Mouse (Mus musculus) lung, postnatal 0 days (tissue): Measurements from ENCODE around the gene Kcnh1. TPM values are rescaled to one million over a fixed set of nuclear protein-coding genes. Genes with fewer than 3 reads are reported as not detected.

ENCODE experiments used
- ATAC-seq: fragments of 200-750 bp; cut with Nextera tagmentation; 2 replicates; pipeline ENCODE4 v1.8.0; 2017; ENCODE audit warnings: moderate library complexity
- DNase-seq: peaks from one replicate; pipeline ENCODE4 v3.0.0-alpha.2; 2016; ENCODE audit warnings: low spot score
- H3K27ac ChIP-seq: fragments of 300-500 bp; sonication (generic); 2 replicates; pipeline ENCODE4 v1.5.1; 2014; ENCODE audit warnings: antibody characterized with exemption, mild to moderate bottlenecking, low read length, mixed read lengths
- H3K27me3 ChIP-seq: fragments of 300-500 bp; sonication (generic); replicated peaks from 2 replicates; pipeline ENCODE4 v1.6.1; 2014; ENCODE audit warnings: low read length, mixed read lengths; ENCODE audit not compliant: insufficient read depth
- H3K36me3 ChIP-seq: fragments of 300-500 bp; sonication (generic); 2 replicates; pipeline ENCODE4 v1.6.1; 2014; ENCODE audit warnings: low read length, mixed read lengths; ENCODE audit not compliant: insufficient read depth
- H3K4me1 ChIP-seq: fragments of 300-500 bp; sonication (generic); 2 replicates; pipeline ENCODE4 v1.6.1; 2014; ENCODE audit warnings: antibody characterized with exemption, low read depth, low read length, mixed read lengths; ENCODE audit not compliant: insufficient read depth
- H3K4me2 ChIP-seq: fragments of 300-500 bp; sonication (generic); replicated peaks from 2 replicates; pipeline ENCODE4 v1.6.1; 2014; ENCODE audit warnings: low read depth, mild to moderate bottlenecking, low read length, moderate library complexity, mixed read lengths
- H3K4me3 ChIP-seq: fragments of 300-500 bp; sonication (generic); 2 replicates; pipeline ENCODE4 v1.5.1; 2014; ENCODE audit warnings: low read depth, low read length
- H3K9ac ChIP-seq: fragments of 300-500 bp; sonication (generic); replicated peaks from 2 replicates; pipeline ENCODE4 v1.6.1; 2014; ENCODE audit warnings: low read depth, mild to moderate bottlenecking
- H3K9me3 ChIP-seq: fragments of 300-500 bp; sonication (generic); 2 replicates; pipeline ENCODE4 v1.6.1; 2016; ENCODE audit warnings: low read length, mixed read lengths
- CTCF ChIP-seq: IDR thresholded peaks from 2 replicates; pipeline ENCODE4 v1.5.1; 2016; ENCODE audit warnings: antibody characterized with exemption, mild to moderate bottlenecking
- EP300 ChIP-seq: IDR thresholded peaks from 2 replicates; pipeline ENCODE4 v1.6.1; 2016; ENCODE audit warnings: antibody characterized with exemption, mild to moderate bottlenecking, control low read depth
- WGBS: fragments of 180-500 bp; shearing (Covaris S2); extraction: QIAGEN DNeasy Blood & Tissue Kit; methylation state at CpG from one replicate; pipeline ENCODE4 v1.1.7; 2014; 5-methylcytosine and 5-hydroxymethylcytosine counted together
- polyA plus RNA-seq: library from polyadenylated mRNA; unstranded; fragments of >200 nt; fragmentation: Nextera tagmentation; extraction: Ambion mirVana; gene quantifications from 2 replicates; pipeline ENCODE4 v1.2.1, GENCODE M21; 2015

The Kcnh1 gene
- polyA plus RNA-seq, 1 experiment from 2014 or later, result 4.4 TPM

GRCm38 (mm10) chr1:192207956-192208355 is 17.4 kb downstream of the Kcnh1 start:
- no peaks in the 10 kb centered on the region for H3K9me3 ChIP-seq
- no peaks in the 10 kb centered on the region for H3K27me3 ChIP-seq
- no peak overlapping the region for H3K27ac ChIP-seq
- H3K36me3 ChIP-seq, result no peaks in the 10 kb centered on the region
- H3K4me3 ChIP-seq, result no peak overlapping the region
- H3K4me2 ChIP-seq, result no peak overlapping the region
- H3K4me1 ChIP-seq, result no peaks in the 10 kb centered on the region
- H3K9ac ChIP-seq, result no peak overlapping the region
- no peak for ATAC-seq
- DNase-seq, result no peak
- WGBS, result 55% methylated on average over 5 of the region's 5 CpGs
- TF ChIP-seq EP300 (no peak), CTCF (peak; percentile 9; the same call in 1 of the 2 replicates)

GRCm38 (mm10) chr1:192212448-192212847 is 21.9 kb downstream of the Kcnh1 start:
- H3K4me1 ChIP-seq, result no peaks in the 10 kb centered on the region
- no peak overlapping the region for H3K9ac ChIP-seq
- DNase-seq (no peak), ATAC-seq (no peak)
- H3K36me3 ChIP-seq, result no peaks in the 10 kb centered on the region
- WGBS, result 46% methylated on average over 2 of the region's 2 CpGs
- no peaks in the 10 kb centered on the region for H3K27me3 ChIP-seq
- H3K4me3 ChIP-seq, result no peak overlapping the region
- H3K27ac ChIP-seq, result no peak overlapping the region
- TF ChIP-seq CTCF (no peak), EP300 (no peak)
- H3K9me3 ChIP-seq, result no peaks in the 10 kb centered on the region
- no peak overlapping the region for H3K4me2 ChIP-seq

GRCm38 (mm10) chr1:192214666-192215065 is 24.1 kb downstream of the Kcnh1 start:
- no peak for TF ChIP-seq EP300
- no peak for TF ChIP-seq CTCF
- H3K27ac ChIP-seq, result no peak overlapping the region

GRCm38 (mm10) chr1:192220156-192220555 is 29.6 kb downstream of the Kcnh1 start:
- H3K9ac ChIP-seq, result no peak overlapping the region
- no peak for TF ChIP-seq CTCF
- no peak for TF ChIP-seq EP300
- no peaks in the 10 kb centered on the region for H3K36me3 ChIP-seq
- H3K27ac ChIP-seq, result no peak overlapping the region
- DNase-seq (no peak), ATAC-seq (no peak)
- no peaks in the 10 kb centered on the region for H3K9me3 ChIP-seq
- H3K4me1 ChIP-seq, result no peaks in the 10 kb centered on the region
- no peaks in the 10 kb centered on the region for H3K27me3 ChIP-seq
- 71% methylated on average over 2 of the region's 2 CpGs for WGBS
- H3K4me2 ChIP-seq, result no peak overlapping the region
- H3K4me3 ChIP-seq, result no peak overlapping the region

More at GRCm38 (mm10) chr1:192214666-192215065, 24.1 kb downstream of the Kcnh1 start:
- DNase-seq, result no peak
- no peak for ATAC-seq
- no peak overlapping the region for H3K4me3 ChIP-seq
- H3K36me3 ChIP-seq, result no peaks in the 10 kb centered on the region
- no peaks in the 10 kb centered on the region for H3K9me3 ChIP-seq
- H3K9ac ChIP-seq, result no peak overlapping the region
- H3K4me1 ChIP-seq, result no peaks in the 10 kb centered on the region
- H3K4me2 ChIP-seq, result no peak overlapping the region
- 96% methylated on average over 4 of the region's 4 CpGs for WGBS
- no peaks in the 10 kb centered on the region for H3K27me3 ChIP-seq

GRCm38 (mm10) chr1:192224161-192224560 is 33.6 kb downstream of the Kcnh1 start:
- no peak for DNase-seq

GRCm38 (mm10) chr1:192232696-192233095 is 42.1 kb downstream of the Kcnh1 start:
- DNase-seq (no peak), ATAC-seq (no peak)
- no peak overlapping the region for H3K27ac ChIP-seq
- no peak overlapping the region for H3K4me2 ChIP-seq
- no peaks in the 10 kb centered on the region for H3K36me3 ChIP-seq
- H3K27me3 ChIP-seq, result no peaks in the 10 kb centered on the region
- TF ChIP-seq EP300 (no peak), CTCF (no peak)
- H3K9me3 ChIP-seq, result no peaks in the 10 kb centered on the region
- H3K4me3 ChIP-seq, result no peak overlapping the region
- H3K4me1 ChIP-seq, result no peaks in the 10 kb centered on the region
- no peak overlapping the region for H3K9ac ChIP-seq
- 38% methylated on average over 1 of the region's 1 CpGs for WGBS

More at GRCm38 (mm10) chr1:192224161-192224560, 33.6 kb downstream of the Kcnh1 start:
- H3K27ac ChIP-seq, result no peak overlapping the region
- no peak overlapping the region for H3K4me2 ChIP-seq
- no peak overlapping the region for H3K9ac ChIP-seq
- H3K9me3 ChIP-seq, result no peaks in the 10 kb centered on the region
- no peaks in the 10 kb centered on the region for H3K4me1 ChIP-seq
- no peaks in the 10 kb centered on the region for H3K27me3 ChIP-seq
- 14% methylated on average over 4 of the region's 4 CpGs for WGBS
- TF ChIP-seq CTCF, result no peak
- TF ChIP-seq EP300, result no peak
- no peak overlapping the region for H3K4me3 ChIP-seq
- no peak for ATAC-seq
- no peaks in the 10 kb centered on the region for H3K36me3 ChIP-seq

GRCm38 (mm10) chr1:192246836-192247235 is 56.3 kb downstream of the Kcnh1 start:
- TF ChIP-seq EP300 (no peak), CTCF (no peak)
- H3K36me3 ChIP-seq, result no peaks in the 10 kb centered on the region
- ATAC-seq (no peak), DNase-seq (no peak)
- H3K9me3 ChIP-seq, result no peaks in the 10 kb centered on the region
- no peaks in the 10 kb centered on the region for H3K27me3 ChIP-seq
- H3K4me1 ChIP-seq, result no peaks in the 10 kb centered on the region
- H3K4me3 ChIP-seq, result no peak overlapping the region
- no peak overlapping the region for H3K27ac ChIP-seq
- 73% methylated on average over 3 of the region's 3 CpGs for WGBS
- no peak overlapping the region for H3K4me2 ChIP-seq
- H3K9ac ChIP-seq, result no peak overlapping the region
